Mouse (Mus musculus) testis, postnatal 14 days (tissue): ENCODE data around the gene Agfg2.

Source experiments
- DNase-seq: peaks from one replicate; pipeline ENCODE4 v3.0.0; 2021; ENCODE audit warnings: low spot score

Agfg2 gene

GRCm38 (mm10) chr5:137683388-137684293 is 885 bp downstream of the Agfg2 start:
- DNase-seq = no peak

GRCm38 (mm10) chr5:137682526-137682925 is 2.0 kb downstream of the Agfg2 start:
- no peak for DNase-seq

- no peak for DNase-seq
Observed at GRCm38 (mm10) chr5:137679726-137680125, 4.8 kb downstream of the Agfg2 start.

- DNase-seq = no peak
Observed at GRCm38 (mm10) chr5:137678736-137679135, 5.8 kb downstream of the Agfg2 start.

- DNase-seq = no peak
Observed at GRCm38 (mm10) chr5:137677859-137678258, 6.7 kb downstream of the Agfg2 start.

GRCm38 (mm10) chr5:137674786-137675185 is 9.7 kb downstream of the Agfg2 start:
- DNase-seq = no peak

- no peak for DNase-seq
Observed at GRCm38 (mm10) chr5:137673015-137673414, 11.5 kb downstream of the Agfg2 start.

GRCm38 (mm10) chr5:137672361-137672760 is 12.2 kb downstream of the Agfg2 start:
- DNase-seq = no peak

- DNase-seq = peak; percentile 87
Observed at GRCm38 (mm10) chr5:137671443-137672240, 12.9 kb downstream of the Agfg2 start.

GRCm38 (mm10) chr5:137670240-137670639 is 14.3 kb downstream of the Agfg2 start:
- DNase-seq = no peak

- DNase-seq = no peak
Observed at GRCm38 (mm10) chr5:137668971-137669370, 15.6 kb downstream of the Agfg2 start.

GRCm38 (mm10) chr5:137663057-137663456 is 21.5 kb downstream of the Agfg2 start:
- DNase-seq = no peak

- DNase-seq = no peak
Observed at GRCm38 (mm10) chr5:137660064-137660688, 24.4 kb downstream of the Agfg2 start.

- peak; percentile 64 for DNase-seq
Observed at GRCm38 (mm10) chr5:137656977-137657376, 27.5 kb downstream of the Agfg2 start.

GRCm38 (mm10) chr5:137654746-137655145 is 29.8 kb downstream of the Agfg2 start:
- DNase-seq = no peak

- no peak for DNase-seq
Observed at GRCm38 (mm10) chr5:137653366-137653765, 31.2 kb downstream of the Agfg2 start.

- DNase-seq = no peak
Observed at GRCm38 (mm10) chr5:137652474-137652873, 32.1 kb downstream of the Agfg2 start.

GRCm38 (mm10) chr5:137649669-137650571 is 34.6 kb downstream of the Agfg2 start:
- DNase-seq = peak; percentile 52

- DNase-seq = no peak
Observed at GRCm38 (mm10) chr5:137649251-137649650, 35.3 kb downstream of the Agfg2 start.

- no peak for DNase-seq
Observed at GRCm38 (mm10) chr5:137647827-137648601, 36.5 kb downstream of the Agfg2 start.

- no peak for DNase-seq
Observed at GRCm38 (mm10) chr5:137645652-137646091, 38.9 kb downstream of the Agfg2 start, which contains the start of gene Irs3. Irs3 (minus strand) TSS chr5:137645714.
